18 mouse cellular contexts compared by ENCODE assay signal in genomic region chr1:7533506-7533905, GRCm38 (mm10).
DNase-seq lines count a peak whose midpoint lies in the region; TF ChIP-seq lines count a peak whose summit lies in the region.
"Had no signal": no experiment of that assay in that cellular context is flagged by ENCODE, and none has a peak within 500 bp of the region (broad histone marks: within the 10 kb centered on the region; RNA-seq: fewer than 3 reads in every experiment).

No protein-coding gene starts in this region.

- DNase-seq in ES-CJ7 (ENCODE audit: low read depth, low spot score) (peak; percentile 73), ES-E14 (ENCODE audit: low read depth, low spot score) (peak; percentile 16), ZHBTc4 (ENCODE audit: low read depth, low spot score) (peak; percentile 74), liver (no peak)
- DNase-seq in right cerebral cortex, postnatal 25 days = no peak
- DNase-seq: adrenal gland, adult 2 months; adrenal gland, postnatal 10 days; adrenal gland, postnatal 25 days; cerebellum, adult 11-12 months; cerebellum, adult 2 months; cerebellum, adult 9-10 months; cerebellum, postnatal 10 days; cerebellum, postnatal 25 days; forebrain, postnatal 0 days had no signal

- no peaks in the 10 kb centered on the region for H3K9me3 ChIP-seq in ES-E14 (ENCODE audit: control insufficient read depth, insufficient read depth, low read depth, low read length)
- H3K9me3 ChIP-seq: embryonic facial prominence, embryonic 10.5 days; embryonic facial prominence, embryonic 12.5 days; forebrain, embryonic 13.5 days; forebrain, embryonic 15.5 days had no signal

- no peak overlapping the region for H3K27ac ChIP-seq in ES-E14 (ENCODE audit: insufficient read depth, low read depth, low read length, poor library complexity, severe bottlenecking)
- H3K27ac ChIP-seq: embryonic facial prominence, embryonic 10.5 days; embryonic facial prominence, embryonic 12.5 days; forebrain, embryonic 13.5 days; forebrain, embryonic 15.5 days had no signal

- in situ Hi-C loops in ES-E14 (cut with MboI; ENCODE audit: low sequenced_read_pairs in 2 of 2, unreplicated experiment in 2 of 2) = no loop called here

- H3K9ac ChIP-seq in ES-E14 (ENCODE audit: insufficient read depth, low read depth, low read length, poor library complexity, severe bottlenecking) = no peak overlapping the region
- H3K9ac ChIP-seq: embryonic facial prominence, embryonic 12.5 days; forebrain, embryonic 13.5 days; forebrain, embryonic 15.5 days; forebrain, postnatal 0 days had no signal

- no peaks in the 10 kb centered on the region for H3K4me1 ChIP-seq in ES-E14 (ENCODE audit: control insufficient read depth in 2 of 2, insufficient read depth in 2 of 2, low read length in 2 of 2, poor library complexity in 1 of 2)
- H3K4me1 ChIP-seq: embryonic facial prominence, embryonic 10.5 days; embryonic facial prominence, embryonic 12.5 days; forebrain, embryonic 13.5 days; forebrain, embryonic 15.5 days had no signal

- no peak overlapping the region for H3K4me3 ChIP-seq in ES-E14 (ENCODE audit: insufficient read depth in 1 of 2, low read depth in 1 of 2, low read length in 2 of 2, poor library complexity in 1 of 2, severe bottlenecking in 1 of 2)
- H3K4me3 ChIP-seq: embryonic facial prominence, embryonic 10.5 days; embryonic facial prominence, embryonic 12.5 days; forebrain, embryonic 13.5 days; forebrain, embryonic 15.5 days had no signal

- no peaks in the 10 kb centered on the region for H3K36me3 ChIP-seq in ES-E14 (ENCODE audit: control insufficient read depth, insufficient read depth, low read length, poor library complexity, severe bottlenecking)
- H3K36me3 ChIP-seq: embryonic facial prominence, embryonic 10.5 days; embryonic facial prominence, embryonic 12.5 days; forebrain, embryonic 15.5 days had no signal

TF ChIP-seq in ES-E14, 5 proteins besides CTCF, POLR2A, EP300 and RAD21:
- TF ChIP-seq CHD2 (IDR thresholded peaks at IDR 0.05; ENCODE audit: low read depth, low read length) (no peak), MAFK (IDR thresholded peaks at IDR 0.05; ENCODE audit: insufficient read depth, low read depth, low read length) (no peak), ZC3H11A (IDR thresholded peaks at IDR 0.05; ENCODE audit: borderline replicate concordance, low read depth, low read length) (no peak), HCFC1 (IDR thresholded peaks at IDR 0.05; ENCODE audit: borderline replicate concordance, insufficient read depth, low read length) (no peak), ZNF384 (IDR thresholded peaks at IDR 0.05; ENCODE audit: low read depth, low read length) (no peak)

Comparison
In these comparisons a context has a peak if more than half of its experiments do, and no peak if none do; other contexts are left out.
1. DNase-seq: peak in ES-CJ7 (single experiment), ES-E14 (single experiment) and ZHBTc4 (single experiment); none in right cerebral cortex, postnatal 25 days (single experiment) and liver (single experiment).